Mouse (Mus musculus) ES-Bruce4 (cell line): Measurements from ENCODE around the gene Sbf1.

Experiments
- CTCF ChIP-seq: IDR thresholded peaks from one replicate; pipeline ENCODE4 v1.8.1; 2011; ENCODE audit warnings: low read depth, low read length
- POLR2A ChIP-seq: IDR thresholded peaks from one replicate; pipeline ENCODE4 v1.8.1; 2011; ENCODE audit warnings: low read length; ENCODE audit not compliant: insufficient read depth

DNA sequence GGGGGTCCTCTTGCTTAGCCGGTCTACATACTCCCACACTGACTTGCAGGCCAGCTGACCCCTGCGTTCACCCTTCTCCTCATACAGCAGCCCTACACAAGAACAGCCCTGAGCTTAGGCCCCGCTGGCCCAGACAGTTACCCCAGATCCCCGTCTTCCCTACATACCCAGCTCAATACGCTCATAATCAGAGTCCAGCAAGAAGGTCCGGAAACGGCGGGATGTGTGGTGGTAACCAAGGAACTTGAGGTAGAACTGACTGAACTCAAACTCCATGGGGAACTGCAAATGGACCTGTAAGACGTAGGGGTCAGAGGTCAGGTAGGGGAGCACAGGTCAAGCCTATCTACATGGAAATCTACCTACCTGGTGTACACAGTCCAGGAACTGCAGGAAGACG, 21.3 kb downstream of the Sbf1 start:
- TF ChIP-seq CTCF (no peak), POLR2A (no peak)
